Mouse (Mus musculus): ENCODE data around the gene G3bp2. TPM values are rescaled to one million over a fixed set of nuclear protein-coding genes. Genes with fewer than 3 reads are reported as not detected.

The G3bp2 gene
- polyA plus RNA-seq (2014; fragmentation: Illumina TruSeq; extraction: RNeasy Lipid Tissue Mini Kit (QIAGEN cat#74804); ENCODE audit: low read depth, low replicate concordance) = 484 TPM

DNA sequence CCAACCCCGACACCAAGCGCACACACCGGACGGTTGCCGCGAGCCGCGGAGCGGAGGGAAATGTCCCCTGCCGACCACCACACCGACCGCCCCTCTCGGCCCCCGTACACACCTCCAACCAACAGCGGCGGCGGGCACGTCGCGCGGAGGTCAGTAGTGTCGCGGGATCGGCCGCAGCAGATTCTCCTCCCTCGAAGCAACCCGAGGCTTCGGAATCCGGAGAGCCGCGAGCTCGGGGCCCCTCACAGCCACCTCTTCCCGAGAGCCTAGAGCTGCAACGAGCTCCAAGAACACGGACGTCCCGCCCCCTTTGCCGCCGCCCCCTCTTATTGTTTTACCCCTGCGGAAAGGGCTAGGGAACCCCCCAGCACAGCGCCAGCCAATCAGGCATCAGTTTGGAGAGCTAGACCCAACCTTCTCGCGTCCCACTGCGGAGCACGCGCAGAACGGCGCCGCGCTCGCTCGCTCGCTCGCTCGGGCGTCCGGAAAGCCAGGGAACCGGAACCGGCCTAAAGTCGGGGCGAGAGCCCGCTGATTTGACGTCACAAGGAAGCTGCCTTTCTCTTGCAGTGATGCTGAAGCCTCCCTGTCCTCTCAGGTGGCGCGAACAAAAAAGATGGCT lies at the start of gene G3bp2:
Gene G3bp2, minus strand, starts transcription at position 303 of the 622 bp plus-strand sequence.

DNA sequence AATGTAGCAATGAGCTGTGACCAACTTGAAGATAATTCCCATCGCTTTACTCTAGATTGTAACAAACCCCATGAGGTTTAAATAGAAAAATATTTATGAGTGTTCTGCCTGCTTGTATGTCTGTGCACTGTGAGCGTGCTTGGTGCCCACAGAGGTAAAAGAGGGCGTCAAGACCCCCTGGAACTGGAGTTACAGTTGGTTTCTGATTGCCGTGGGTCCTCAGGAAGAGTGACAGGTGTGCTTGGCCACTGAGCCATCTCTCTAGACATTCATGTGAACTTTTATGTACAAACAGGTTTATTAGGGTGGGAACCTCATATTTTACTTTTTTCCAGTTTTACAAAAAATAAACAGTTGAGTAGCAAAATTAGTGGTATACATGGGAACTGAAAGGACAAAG lies 39.7 kb downstream of the G3bp2 start, which contains the start of gene Cdkl2:
Gene Cdkl2, minus strand, starts transcription at position 101 of the 400 bp plus-strand sequence.

Other genes starting within 250 kb of the G3bp2 start
- gene Rchy1, start 120.7 kb downstream of the G3bp2 start, polyA plus RNA-seq (2014; fragmentation: Illumina TruSeq; extraction: RNeasy Lipid Tissue Mini Kit (QIAGEN cat#74804); ENCODE audit: low read depth, low replicate concordance) = 166 TPM
- not detected for gene Odaph, start 96.2 kb downstream of the G3bp2 start, polyA plus RNA-seq (2014; fragmentation: Illumina TruSeq; extraction: RNeasy Lipid Tissue Mini Kit (QIAGEN cat#74804); ENCODE audit: low read depth, low replicate concordance)
- gene Cdkl2, start 39.8 kb downstream of the G3bp2 start, polyA plus RNA-seq (2014; fragmentation: Illumina TruSeq; extraction: RNeasy Lipid Tissue Mini Kit (QIAGEN cat#74804); ENCODE audit: low read depth, low replicate concordance) = 18.2 TPM
- gene Uso1, start 54.2 kb upstream of the G3bp2 start, polyA plus RNA-seq (2014; fragmentation: Illumina TruSeq; extraction: RNeasy Lipid Tissue Mini Kit (QIAGEN cat#74804); ENCODE audit: low read depth, low replicate concordance) = 237 TPM
- gene U90926, start 131.7 kb upstream of the G3bp2 start, polyA plus RNA-seq (2014; fragmentation: Illumina TruSeq; extraction: RNeasy Lipid Tissue Mini Kit (QIAGEN cat#74804); ENCODE audit: low read depth, low replicate concordance) = not detected
- gene Ppef2, start 172.6 kb upstream of the G3bp2 start, polyA plus RNA-seq (2014; fragmentation: Illumina TruSeq; extraction: RNeasy Lipid Tissue Mini Kit (QIAGEN cat#74804); ENCODE audit: low read depth, low replicate concordance) = not detected
- 5.3 TPM for gene Naaa, start 194.5 kb upstream of the G3bp2 start, polyA plus RNA-seq (2014; fragmentation: Illumina TruSeq; extraction: RNeasy Lipid Tissue Mini Kit (QIAGEN cat#74804); ENCODE audit: low read depth, low replicate concordance)
- gene Sdad1, start 226.8 kb upstream of the G3bp2 start, polyA plus RNA-seq (2014; fragmentation: Illumina TruSeq; extraction: RNeasy Lipid Tissue Mini Kit (QIAGEN cat#74804); ENCODE audit: low read depth, low replicate concordance) = 20.0 TPM
- 5.4 TPM for gene Cxcl9, start 244.4 kb upstream of the G3bp2 start, polyA plus RNA-seq (2014; fragmentation: Illumina TruSeq; extraction: RNeasy Lipid Tissue Mini Kit (QIAGEN cat#74804); ENCODE audit: low read depth, low replicate concordance)
- gene Art3, start 248.1 kb upstream of the G3bp2 start, polyA plus RNA-seq (2014; fragmentation: Illumina TruSeq; extraction: RNeasy Lipid Tissue Mini Kit (QIAGEN cat#74804); ENCODE audit: low read depth, low replicate concordance) = 25.2 TPM

Measured in adrenal gland, adult 10 weeks (tissue).